Mouse (Mus musculus) ES-E14 (cell line): ENCODE measurements around the gene Slc12a5. TPM values are rescaled to one million over a fixed set of nuclear protein-coding genes. Genes with fewer than 3 reads are reported as not detected.

ENCODE experiments used
- DNase-seq: peaks from one replicate; pipeline ENCODE4 v3.0.0-alpha.2; 2013; ENCODE audit warnings: low read depth, low spot score
- H3K27ac ChIP-seq: 2 replicates; pipeline ENCODE4 v1.5.1; 2012; ENCODE audit warnings: low read depth, mild to moderate bottlenecking, low read length, moderate library complexity, mixed read lengths; ENCODE audit not compliant: poor library complexity, insufficient read depth, severe bottlenecking
- H3K36me3 ChIP-seq: 2 replicates; pipeline ENCODE4 v1.6.1; 2012; ENCODE audit warnings: mild to moderate bottlenecking, low read length, moderate library complexity, mixed read lengths; ENCODE audit not compliant: control insufficient read depth, poor library complexity, insufficient read depth, severe bottlenecking
- H3K4me1 ChIP-seq, 2 experiments: fragments of 150-350 bp in 1 of 2; sonication (generic) in 1 of 2; 2 replicates each; pipeline ENCODE4 v1.6.1; 2012; ENCODE audit warnings: low read length in 2 of 2, mild to moderate bottlenecking in 1 of 2, mixed read lengths in 1 of 2; ENCODE audit not compliant: control insufficient read depth in 2 of 2, insufficient read depth in 2 of 2, poor library complexity in 1 of 2
- H3K4me3 ChIP-seq, 2 experiments: fragments of 150-350 bp in 1 of 2; sonication (generic) in 1 of 2; 2 replicates each; pipeline ENCODE4 v1.5.1; 2012; ENCODE audit warnings: low read length in 2 of 2, low read depth in 1 of 2, mild to moderate bottlenecking in 1 of 2, mixed read lengths in 1 of 2; ENCODE audit not compliant: insufficient read depth in 1 of 2, poor library complexity in 1 of 2, severe bottlenecking in 1 of 2
- H3K9ac ChIP-seq: 2 replicates; pipeline ENCODE4 v1.6.1; 2012; ENCODE audit warnings: low read depth, mild to moderate bottlenecking, low read length, mixed read lengths; ENCODE audit not compliant: poor library complexity, insufficient read depth, severe bottlenecking
- H3K9me3 ChIP-seq: fragments of 150-350 bp; sonication (generic); 2 replicates; pipeline ENCODE4 v1.6.1; 2012; ENCODE audit warnings: low read depth, mild to moderate bottlenecking, low read length; ENCODE audit not compliant: control insufficient read depth, insufficient read depth
- CHD2 ChIP-seq: IDR thresholded peaks from 2 replicates; pipeline ENCODE4 v1.6.1; 2014; ENCODE audit warnings: mild to moderate bottlenecking, low read depth, low read length, inconsistent platforms
- HCFC1 ChIP-seq: IDR thresholded peaks from 2 replicates; pipeline ENCODE4 v1.6.1; 2012; ENCODE audit warnings: low read length, inconsistent platforms, borderline replicate concordance; ENCODE audit not compliant: insufficient read depth
- MAFK ChIP-seq: IDR thresholded peaks from 2 replicates; pipeline ENCODE4 v1.6.1; 2014; ENCODE audit warnings: mild to moderate bottlenecking, low read depth, low read length, inconsistent platforms; ENCODE audit not compliant: insufficient read depth
- ZC3H11A ChIP-seq: IDR thresholded peaks from 2 replicates; pipeline ENCODE4 v1.6.1; 2012; ENCODE audit warnings: low read depth, mild to moderate bottlenecking, inconsistent platforms, low read length, borderline replicate concordance
- ZNF384 ChIP-seq: IDR thresholded peaks from 2 replicates; pipeline ENCODE4 v1.6.1; 2012; ENCODE audit warnings: low read depth, low read length, inconsistent platforms
- in situ Hi-C, 2 experiments: fragments of 600-800 bp; cut with MboI; formaldehyde crosslinking; loops; one replicate each; pipeline ENCODE4 v1.15.1; 2025; ENCODE audit warnings: low sequenced_read_pairs in 2 of 2, inconsistent platforms in 1 of 2; ENCODE audit not compliant: unreplicated experiment in 2 of 2
- total RNA-seq: library from RNA; depleted of rRNA; stranded (reverse); fragments of 300-350 nt; gene quantifications from 2 replicates; pipeline ENCODE4 v1.2.3, GENCODE M21; 2012

Slc12a5 gene
- total RNA-seq, 1 experiment = 1.7 TPM

DNA sequence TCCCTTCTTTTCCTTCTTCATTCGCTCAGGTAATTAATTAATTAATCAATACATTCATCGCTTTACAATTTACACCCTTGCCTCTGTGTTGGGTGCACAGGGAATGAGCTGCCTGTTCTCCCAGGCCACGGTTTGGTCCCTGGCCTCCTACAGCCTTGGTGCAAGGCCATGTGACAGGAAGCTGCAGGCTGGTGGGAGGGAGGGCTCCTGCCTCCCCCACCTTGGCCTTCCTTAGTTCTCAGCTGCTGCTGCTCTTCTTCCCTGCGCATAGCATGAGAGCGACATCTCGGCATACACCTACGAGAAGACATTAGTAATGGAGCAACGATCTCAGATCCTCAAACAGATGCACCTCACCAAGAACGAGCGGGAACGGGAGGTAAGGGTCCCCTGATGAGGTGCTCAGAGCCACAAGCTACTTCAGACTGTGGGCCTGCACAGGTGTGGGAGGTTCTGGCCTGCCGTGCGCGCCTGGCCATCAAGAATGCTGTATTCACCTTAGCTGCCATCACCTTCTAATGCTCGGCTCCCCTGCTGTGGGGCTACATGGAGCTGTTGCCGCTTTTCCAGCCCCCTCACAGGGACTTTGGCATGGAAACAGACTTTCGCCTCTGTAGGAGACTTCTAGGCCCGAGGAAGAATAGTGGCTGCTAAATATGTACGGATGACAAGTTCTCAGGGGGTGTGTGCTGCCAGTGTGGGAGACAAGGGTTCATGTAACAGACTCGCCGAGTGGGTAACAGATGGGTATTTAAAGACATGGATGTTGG, 34.2 kb downstream of the Slc12a5 start:
- Histone ChIP-seq H3K9me3 (no peaks in the 10 kb centered on the region), H3K4me3 (no peak overlapping the region), H3K27ac (no peak overlapping the region), H3K4me1 (peaks cover 0 to 6% of the 10 kb centered on the region in 2 experiments; a peak in 1 of 4 replicates), H3K36me3 (no peaks in the 10 kb centered on the region), H3K9ac (no peak overlapping the region)
- no peak for DNase-seq
- in situ Hi-C loops = no loop called here
- no peak for TF ChIP-seq CHD2
- no peak for TF ChIP-seq ZC3H11A
- TF ChIP-seq ZNF384 = no peak
- no peak for TF ChIP-seq HCFC1
- no peak for TF ChIP-seq MAFK

DNA sequence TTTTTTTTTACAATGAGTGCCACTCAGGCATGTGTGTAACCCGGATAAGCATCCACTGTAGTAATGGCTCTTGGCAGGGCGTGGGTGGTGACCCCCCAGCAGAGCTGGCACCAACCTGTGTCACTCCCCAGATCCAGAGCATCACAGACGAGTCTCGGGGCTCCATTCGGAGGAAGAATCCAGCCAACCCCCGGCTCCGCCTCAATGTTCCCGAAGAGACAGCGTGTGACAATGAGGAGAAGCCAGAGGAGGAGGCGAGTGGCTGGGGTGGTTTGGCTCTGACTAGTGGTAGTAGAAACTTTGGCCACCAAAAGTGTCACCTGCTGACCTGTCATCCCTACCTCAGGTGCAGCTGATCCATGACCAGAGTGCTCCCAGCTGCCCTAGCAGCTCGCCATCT, 35.4 kb downstream of the Slc12a5 start:
- Histone ChIP-seq H3K36me3 (peaks cover 7% of the 10 kb centered on the region), H3K27ac (no peak overlapping the region), H3K4me1 (peaks cover 0 to 6% of the 10 kb centered on the region in 2 experiments; a peak in 1 of 4 replicates), H3K4me3 (no peak overlapping the region), H3K9ac (no peak overlapping the region), H3K9me3 (no peaks in the 10 kb centered on the region)
- no peak for DNase-seq
- in situ Hi-C loops = no loop called here
- TF ChIP-seq HCFC1 (no peak), ZC3H11A (no peak), MAFK (no peak), CHD2 (no peak), ZNF384 (no peak)

GRCm38 (mm10) chr2:164996848-164997720, 36.5 kb downstream of the Slc12a5 start:
- no peak overlapping the region for H3K27ac ChIP-seq
- in situ Hi-C loops = no loop called here
- TF ChIP-seq CHD2 = no peak
- no peak for TF ChIP-seq MAFK
- no peak for TF ChIP-seq ZNF384
- no peak for TF ChIP-seq ZC3H11A
- peak overlapping the region; percentile 35 for H3K9ac ChIP-seq
- peaks cover 14% of the 10 kb centered on the region for H3K36me3 ChIP-seq
- peaks cover 0 to 6% of the 10 kb centered on the region in 2 experiments; a peak in 1 of 4 replicates for H3K4me1 ChIP-seq
- H3K9me3 ChIP-seq = no peaks in the 10 kb centered on the region
- peak overlapping the region; percentile 62 to 63 for H3K4me3 ChIP-seq
- no peak for DNase-seq

DNA sequence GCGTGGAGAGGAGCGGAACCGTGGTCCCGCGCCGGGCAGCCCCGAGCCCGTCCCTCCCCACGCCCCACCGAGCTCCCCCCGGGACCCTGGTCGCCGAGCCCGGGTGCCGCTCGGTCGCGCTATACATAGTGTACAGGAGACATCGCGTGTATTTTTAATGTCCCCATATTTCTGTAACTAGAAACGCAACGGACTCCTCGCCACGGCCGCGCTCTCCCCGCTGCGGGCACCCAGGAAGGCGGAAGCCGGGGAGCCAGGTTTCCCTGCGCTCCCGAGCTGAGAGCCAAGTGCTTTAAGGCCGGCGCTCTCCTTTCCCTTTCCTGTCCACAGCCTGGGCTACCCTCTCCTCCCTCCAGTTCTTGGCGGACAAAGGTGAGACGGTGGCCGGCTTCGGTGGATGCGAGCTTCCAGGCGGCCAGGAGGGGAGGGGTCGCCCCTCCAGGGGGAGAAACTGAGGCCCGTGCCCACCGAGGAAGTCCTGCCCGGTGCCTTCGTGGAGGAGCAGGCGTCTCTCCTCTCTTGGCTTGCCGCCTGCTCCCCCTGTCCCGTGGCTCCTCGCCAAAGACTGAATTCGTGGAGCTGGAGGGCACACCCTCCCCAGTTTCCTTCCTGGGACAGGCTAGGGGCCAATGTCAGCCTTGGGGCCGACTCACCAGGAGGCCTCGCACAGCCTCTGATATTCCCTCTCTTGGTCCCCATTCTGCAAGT, 37.3 kb downstream of the Slc12a5 start:
- TF ChIP-seq CHD2 = no peak
- no peak for TF ChIP-seq ZNF384
- TF ChIP-seq ZC3H11A = no peak
- no peak for TF ChIP-seq MAFK
- no peak for TF ChIP-seq HCFC1
- Histone ChIP-seq H3K36me3 (peaks cover 20% of the 10 kb centered on the region), H3K9ac (peak overlapping the region; percentile 35), H3K27ac (no peak overlapping the region), H3K4me3 (peak overlapping the region; percentile 62 to 63), H3K4me1 (peaks cover 0 to 6% of the 10 kb centered on the region in 2 experiments; a peak in 1 of 4 replicates), H3K9me3 (no peaks in the 10 kb centered on the region)
- in situ Hi-C loops = no loop called here
- DNase-seq = no peak
